Mouse (Mus musculus) neural tube, embryonic 13.5 days (tissue): ENCODE measurements at regions not wholly inside any gene's neighbourhood (a gene's known extent, or its start where the extent isn't known, plus 50 kb on each side); places are given as distances from the start of the nearest gene placed in this dataset.

Source experiments
- ATAC-seq: fragments of 200-750 bp; cut with Nextera tagmentation; 2 replicates; pipeline ENCODE4 v1.8.0; 2017; ENCODE audit warnings: low read depth, mild to moderate bottlenecking, moderate TSS enrichment, moderate library complexity
- H3K27ac ChIP-seq: fragments of 300-500 bp; sonication (generic); replicated peaks from 2 replicates; pipeline ENCODE4 v1.5.1; 2015; ENCODE audit warnings: moderate library complexity, mild to moderate bottlenecking, inconsistent platforms
- H3K27me3 ChIP-seq: fragments of 300-500 bp; sonication (generic); 2 replicates; pipeline ENCODE4 v1.6.1; 2015; ENCODE audit warnings: mild to moderate bottlenecking, inconsistent platforms
- H3K36me3 ChIP-seq: fragments of 300-500 bp; sonication (generic); 2 replicates; pipeline ENCODE4 v1.6.1; 2015; ENCODE audit warnings: mild to moderate bottlenecking, inconsistent platforms
- H3K4me1 ChIP-seq: fragments of 300-500 bp; sonication (generic); replicated peaks from 2 replicates; pipeline ENCODE4 v1.6.1; 2015; ENCODE audit warnings: inconsistent platforms
- H3K4me2 ChIP-seq: fragments of 300-500 bp; sonication (generic); 2 replicates; pipeline ENCODE4 v1.6.1; 2015; ENCODE audit warnings: inconsistent platforms, mild to moderate bottlenecking, moderate library complexity
- H3K4me3 ChIP-seq: fragments of 300-500 bp; sonication (generic); 2 replicates; pipeline ENCODE4 v1.5.1; 2015; ENCODE audit warnings: mild to moderate bottlenecking, inconsistent platforms
- H3K9ac ChIP-seq: fragments of 300-500 bp; sonication (generic); 2 replicates; pipeline ENCODE4 v1.6.1; 2015; ENCODE audit warnings: moderate library complexity, mild to moderate bottlenecking, inconsistent platforms
- H3K9me3 ChIP-seq: fragments of 300-500 bp; sonication (generic); 2 replicates; pipeline ENCODE4 v1.6.1; 2016; ENCODE audit warnings: inconsistent platforms
- WGBS: fragments of 180-500 bp; shearing (Covaris S2); methylation state at CpG from one replicate; pipeline ENCODE4 v1.1.7; 2015; 5-methylcytosine and 5-hydroxymethylcytosine counted together

DNA sequence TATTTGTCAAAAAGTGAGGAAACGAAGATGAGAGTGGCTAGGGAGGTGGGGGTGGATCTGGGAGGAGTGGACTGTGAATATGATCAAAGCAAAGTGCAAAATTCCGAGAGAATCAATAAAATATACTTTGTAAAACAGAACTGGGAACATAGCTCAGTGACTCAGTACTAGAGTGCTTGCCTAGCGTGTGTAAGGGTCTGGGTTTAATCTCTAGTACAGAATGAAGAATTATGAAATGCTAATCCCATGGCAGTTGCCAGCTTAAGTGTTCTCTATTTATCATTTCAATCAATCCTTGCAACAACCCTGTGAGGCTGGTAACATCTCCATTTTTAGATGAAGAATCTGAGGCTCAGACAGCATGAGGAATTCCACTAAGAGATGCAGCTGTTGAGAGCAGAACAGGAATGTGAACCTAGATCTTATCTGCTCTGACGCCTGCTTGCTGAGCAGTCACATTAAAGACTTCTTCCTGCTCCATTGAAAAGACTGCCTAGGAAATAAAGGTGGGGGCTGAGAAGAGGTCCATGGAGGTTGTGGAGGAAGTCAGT lies 152.5 kb downstream of the Nr2f2 start:
- no peak overlapping the region for H3K4me2 ChIP-seq
- WGBS: 72% methylated on average over 4 of the region's 4 CpGs
- no peak overlapping the region for H3K27ac ChIP-seq
- ATAC-seq: no peak
- H3K36me3 ChIP-seq: no peaks in the 10 kb centered on the region
- no peaks in the 10 kb centered on the region for H3K9me3 ChIP-seq
- H3K4me3 ChIP-seq: no peak overlapping the region
- no peaks in the 10 kb centered on the region for H3K27me3 ChIP-seq
- H3K4me1 ChIP-seq: no peaks in the 10 kb centered on the region
- H3K9ac ChIP-seq: no peak overlapping the region

DNA sequence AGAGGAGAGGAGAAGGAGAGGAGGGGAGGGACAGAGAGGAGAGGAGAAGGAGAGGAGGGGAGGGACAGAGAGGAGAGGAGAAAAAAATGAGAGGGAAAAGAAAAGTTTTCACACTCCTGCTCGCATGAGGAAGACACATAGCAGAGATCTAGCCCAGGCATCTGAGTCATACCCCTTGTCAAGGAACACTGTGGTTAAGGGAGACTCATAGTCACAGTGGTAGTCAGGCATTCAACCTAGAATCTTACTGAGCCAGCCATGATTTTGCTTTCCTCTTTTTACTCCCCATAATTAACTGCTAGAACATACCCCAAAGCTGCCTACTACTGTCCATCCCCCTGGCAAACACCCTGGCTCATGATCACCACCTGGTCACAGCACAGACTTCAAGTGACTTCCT lies 160.6 kb downstream of the Nr2f2 start:
- H3K4me1 ChIP-seq: no peaks in the 10 kb centered on the region
- no peaks in the 10 kb centered on the region for H3K27me3 ChIP-seq
- H3K27ac ChIP-seq: no peak overlapping the region
- no peaks in the 10 kb centered on the region for H3K9me3 ChIP-seq
- WGBS: 76% methylated on average over 1 of the region's 1 CpGs
- H3K4me2 ChIP-seq: no peak overlapping the region
- no peak overlapping the region for H3K9ac ChIP-seq
- no peak for ATAC-seq
- no peaks in the 10 kb centered on the region for H3K36me3 ChIP-seq
- H3K4me3 ChIP-seq: no peak overlapping the region

GRCm38 (mm10) chr7:70200188-70200587 lies 166.3 kb downstream of the Nr2f2 start:
- WGBS: 87% methylated on average over 4 of the region's 4 CpGs
- no peak for ATAC-seq
- no peaks in the 10 kb centered on the region for H3K4me1 ChIP-seq
- no peaks in the 10 kb centered on the region for H3K27me3 ChIP-seq
- no peak overlapping the region for H3K4me3 ChIP-seq
- H3K27ac ChIP-seq: no peak overlapping the region
- H3K9me3 ChIP-seq: no peaks in the 10 kb centered on the region
- no peaks in the 10 kb centered on the region for H3K36me3 ChIP-seq
- H3K4me2 ChIP-seq: no peak overlapping the region
- no peak overlapping the region for H3K9ac ChIP-seq

DNA sequence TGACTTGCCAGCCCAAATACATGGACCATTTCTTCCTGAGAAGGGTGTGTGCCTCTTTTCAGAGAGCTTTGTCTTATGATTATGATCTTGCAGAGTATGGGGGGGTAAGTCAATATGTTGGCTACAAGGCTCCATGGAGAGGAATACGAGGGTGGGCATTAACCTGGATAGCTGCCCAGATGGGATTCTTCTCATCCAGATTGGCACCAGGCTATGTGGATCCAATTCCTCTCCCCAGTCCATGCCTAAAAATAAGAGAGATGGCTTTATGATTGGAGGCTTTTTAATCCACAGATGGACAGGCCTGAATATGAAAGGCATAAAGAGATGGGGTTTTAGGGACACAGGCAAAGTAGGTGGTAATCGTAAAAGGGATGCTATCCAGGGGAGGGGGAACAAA lies 187.6 kb downstream of the Nr2f2 start:
- Histone ChIP-seq H3K36me3 (no peaks in the 10 kb centered on the region), H3K9ac (no peak overlapping the region), H3K4me2 (no peak overlapping the region), H3K27me3 (peaks cover 7% of the 10 kb centered on the region; the same call in 1 of the 2 replicates), H3K27ac (no peak overlapping the region), H3K4me3 (no peak overlapping the region), H3K9me3 (no peaks in the 10 kb centered on the region), H3K4me1 (peaks cover 17% of the 10 kb centered on the region)
- WGBS: 82% methylated on average over 2 of the region's 2 CpGs
- no peak for ATAC-seq

- no peaks in the 10 kb centered on the region for H3K36me3 ChIP-seq
- no peak overlapping the region for H3K9ac ChIP-seq
- H3K4me3 ChIP-seq: no peak overlapping the region
- H3K9me3 ChIP-seq: no peaks in the 10 kb centered on the region
- WGBS: 86% methylated on average over 2 of the region's 2 CpGs
- H3K4me1 ChIP-seq: peaks cover 17% of the 10 kb centered on the region
- no peak overlapping the region for H3K4me2 ChIP-seq
- peaks cover 7% of the 10 kb centered on the region; the same call in 1 of the 2 replicates for H3K27me3 ChIP-seq
- no peak for ATAC-seq
- H3K27ac ChIP-seq: no peak overlapping the region
Observed at GRCm38 (mm10) chr7:70178006-70178405, 188.5 kb downstream of the Nr2f2 start.

DNA sequence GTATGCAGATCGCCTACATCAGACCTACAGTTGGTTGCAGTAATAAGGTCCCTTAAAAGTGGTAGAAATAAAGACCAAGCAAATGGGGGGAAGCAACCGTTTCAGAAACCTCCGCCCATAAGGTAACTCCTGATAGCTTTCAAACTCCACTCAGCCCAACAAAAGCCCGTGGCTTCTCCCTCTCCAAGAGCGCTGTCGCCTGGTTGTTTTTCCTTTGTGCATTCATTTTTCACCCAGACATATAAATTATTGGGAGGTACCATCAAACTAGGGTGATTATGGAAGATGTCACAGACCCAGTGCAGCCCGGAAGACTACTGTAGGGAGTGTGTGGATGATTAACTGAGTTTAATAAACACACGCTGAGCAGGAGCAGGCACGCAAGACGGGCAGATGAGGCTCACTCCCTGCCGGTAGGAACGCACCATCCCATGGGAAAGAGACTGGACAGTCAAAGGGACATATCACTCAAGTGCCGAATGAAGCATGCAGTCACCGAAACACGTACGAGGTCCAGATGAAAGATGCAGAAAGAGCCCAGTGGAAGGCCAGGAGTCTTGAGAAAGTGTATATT lies 189.8 kb downstream of the Nr2f2 start:
- WGBS: 57% methylated on average over 16 of the region's 16 CpGs
- Histone ChIP-seq H3K4me3 (no peak overlapping the region), H3K36me3 (no peaks in the 10 kb centered on the region), H3K4me2 (0 out of 2 replicates have a peak overlapping the region, but pooled peaks have one; percentile 3), H3K4me1 (peaks cover 17% of the 10 kb centered on the region), H3K9ac (no peak overlapping the region), H3K9me3 (no peaks in the 10 kb centered on the region), H3K27ac (no peak overlapping the region), H3K27me3 (peaks cover 7% of the 10 kb centered on the region; the same call in 1 of the 2 replicates)
- ATAC-seq: no peak; the same call in 1 of the 2 replicates

GRCm38 (mm10) chr7:70176086-70176485 lies 190.4 kb downstream of the Nr2f2 start:
- Histone ChIP-seq H3K27me3 (peaks cover 7% of the 10 kb centered on the region; the same call in 1 of the 2 replicates), H3K4me1 (peaks cover 17% of the 10 kb centered on the region), H3K27ac (no peak overlapping the region), H3K4me3 (no peak overlapping the region), H3K9me3 (no peaks in the 10 kb centered on the region), H3K36me3 (no peaks in the 10 kb centered on the region), H3K9ac (no peak overlapping the region), H3K4me2 (no peak overlapping the region)
- ATAC-seq: no peak
- 62% methylated on average over 7 of the region's 7 CpGs for WGBS

- Histone ChIP-seq H3K4me2 (no peak overlapping the region), H3K9me3 (no peaks in the 10 kb centered on the region), H3K27me3 (no peaks in the 10 kb centered on the region; the same call in 1 of the 2 replicates), H3K4me3 (no peak overlapping the region), H3K9ac (no peak overlapping the region), H3K27ac (no peak overlapping the region), H3K4me1 (peaks cover 17% of the 10 kb centered on the region), H3K36me3 (no peaks in the 10 kb centered on the region)
- WGBS: 68% methylated on average over 7 of the region's 7 CpGs
- no peak for ATAC-seq
Observed at GRCm38 (mm10) chr7:70172431-70172830, 194.1 kb downstream of the Nr2f2 start.

- Histone ChIP-seq H3K4me3 (no peak overlapping the region), H3K27me3 (no peaks in the 10 kb centered on the region)
- no peak for ATAC-seq
Observed at GRCm38 (mm10) chr7:70171456-70171855, 195.1 kb downstream of the Nr2f2 start.

GRCm38 (mm10) chr7:70168080-70168479 lies 198.5 kb downstream of the Nr2f2 start:
- no peak overlapping the region for H3K9ac ChIP-seq
- no peaks in the 10 kb centered on the region for H3K4me1 ChIP-seq
- H3K27ac ChIP-seq: no peak overlapping the region
- WGBS: 28% methylated on average over 4 of the region's 4 CpGs
- H3K27me3 ChIP-seq: peaks cover 4% of the 10 kb centered on the region; the same call in 1 of the 2 replicates
- H3K4me3 ChIP-seq: no peak overlapping the region
- no peaks in the 10 kb centered on the region for H3K9me3 ChIP-seq
- no peak for ATAC-seq
- H3K4me2 ChIP-seq: no peak overlapping the region
- no peaks in the 10 kb centered on the region for H3K36me3 ChIP-seq

More at GRCm38 (mm10) chr7:70171456-70171855, 195.1 kb downstream of the Nr2f2 start:
- Histone ChIP-seq H3K4me1 (peaks cover 10% of the 10 kb centered on the region; the same call in 1 of the 2 replicates), H3K9ac (no peak overlapping the region), H3K27ac (no peak overlapping the region), H3K36me3 (no peaks in the 10 kb centered on the region), H3K9me3 (no peaks in the 10 kb centered on the region), H3K4me2 (no peak overlapping the region)
- 58% methylated on average over 4 of the region's 4 CpGs for WGBS

- H3K4me3 ChIP-seq: no peak overlapping the region
- no peaks in the 10 kb centered on the region for H3K4me1 ChIP-seq
- H3K27ac ChIP-seq: no peak overlapping the region
- no peak for ATAC-seq
- WGBS: 26% methylated on average over 5 of the region's 5 CpGs
- no peak overlapping the region for H3K9ac ChIP-seq
- no peak overlapping the region for H3K4me2 ChIP-seq
- no peaks in the 10 kb centered on the region for H3K36me3 ChIP-seq
- no peaks in the 10 kb centered on the region for H3K9me3 ChIP-seq
- peaks cover 4% of the 10 kb centered on the region; the same call in 1 of the 2 replicates for H3K27me3 ChIP-seq
Observed at GRCm38 (mm10) chr7:70166081-70166480, 200.5 kb downstream of the Nr2f2 start.

GRCm38 (mm10) chr7:70165501-70165900 lies 201.0 kb downstream of the Nr2f2 start:
- Histone ChIP-seq H3K27me3 (peaks cover 4% of the 10 kb centered on the region; the same call in 1 of the 2 replicates), H3K27ac (no peak overlapping the region), H3K4me2 (no peak overlapping the region), H3K36me3 (no peaks in the 10 kb centered on the region), H3K4me3 (no peak overlapping the region), H3K4me1 (no peaks in the 10 kb centered on the region), H3K9ac (no peak overlapping the region), H3K9me3 (no peaks in the 10 kb centered on the region)
- WGBS: 55% methylated on average over 4 of the region's 4 CpGs
- ATAC-seq: no peak
